Mouse (Mus musculus) thymus, postnatal 0 days (tissue): ENCODE data around the gene Mrfap1. TPM values are rescaled to one million over a fixed set of nuclear protein-coding genes. Genes with fewer than 3 reads are reported as not detected.
A peak's percentile ranks its signal among the peaks of the same experiment; 100 is the strongest.

Experiments used
- DNase-seq: peaks from one replicate; pipeline ENCODE4 v3.0.0-alpha.2; 2015; ENCODE audit warnings: low spot score
- polyA plus RNA-seq: library from polyadenylated mRNA; unstranded; fragments of >200 nt; fragmentation: Nextera tagmentation; extraction: Ambion mirVana; gene quantifications from 2 replicates; pipeline ENCODE4 v1.2.1, GENCODE M21; 2015

Gene Mrfap1
- 322 and 329 TPM in 2 replicates for polyA plus RNA-seq

- DNase-seq = peak; percentile 97
Measured at GRCm38 (mm10) chr5:36796296-36797014, at the start of gene Mrfap1. TSS of gene Mrfap1 (minus strand) at chr5:36796772.

DNA sequence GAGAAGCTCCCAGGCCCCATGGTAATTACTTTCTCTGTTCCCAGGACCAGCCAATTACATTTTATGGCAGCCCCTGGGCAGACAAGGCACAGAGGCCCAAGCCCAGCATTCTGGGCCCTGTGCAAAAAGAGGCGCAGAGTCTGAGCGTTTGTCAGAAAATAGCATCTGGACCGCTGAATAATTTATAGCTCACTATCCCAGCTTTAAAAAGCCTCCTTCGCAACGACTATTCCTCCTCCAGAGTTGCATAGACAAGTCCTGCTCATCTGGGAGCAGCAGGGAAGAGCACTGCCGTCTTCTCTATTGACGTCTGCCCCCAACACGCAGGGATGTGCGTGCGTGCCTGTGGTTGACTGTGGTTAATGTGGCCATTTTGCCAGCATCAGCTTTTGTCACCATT is 47.9 kb upstream of the Mrfap1 start:
- DNase-seq = no peak

DNA sequence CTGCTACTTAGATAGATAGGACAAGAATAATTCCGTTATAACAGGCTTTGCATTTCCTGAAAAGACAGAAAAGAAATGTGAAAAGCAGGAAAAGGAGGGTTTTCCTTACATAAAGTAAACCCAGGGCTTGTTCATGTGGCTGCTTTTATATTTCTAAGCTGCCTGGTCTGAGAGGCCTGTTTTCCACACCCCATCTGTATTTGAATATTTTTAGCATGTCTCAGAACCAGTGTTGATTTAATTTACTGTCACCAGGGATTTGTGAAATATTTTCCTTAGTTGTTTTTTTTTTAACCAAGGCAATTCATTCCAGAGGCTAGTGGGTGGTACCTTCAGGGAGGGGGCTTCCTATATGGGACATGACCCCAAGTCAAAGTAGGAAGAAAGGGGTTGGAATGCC is 45.1 kb upstream of the Mrfap1 start:
- DNase-seq = no peak

GRCm38 (mm10) chr5:36840092-36840491 is 43.5 kb upstream of the Mrfap1 start:
- DNase-seq = no peak

DNA sequence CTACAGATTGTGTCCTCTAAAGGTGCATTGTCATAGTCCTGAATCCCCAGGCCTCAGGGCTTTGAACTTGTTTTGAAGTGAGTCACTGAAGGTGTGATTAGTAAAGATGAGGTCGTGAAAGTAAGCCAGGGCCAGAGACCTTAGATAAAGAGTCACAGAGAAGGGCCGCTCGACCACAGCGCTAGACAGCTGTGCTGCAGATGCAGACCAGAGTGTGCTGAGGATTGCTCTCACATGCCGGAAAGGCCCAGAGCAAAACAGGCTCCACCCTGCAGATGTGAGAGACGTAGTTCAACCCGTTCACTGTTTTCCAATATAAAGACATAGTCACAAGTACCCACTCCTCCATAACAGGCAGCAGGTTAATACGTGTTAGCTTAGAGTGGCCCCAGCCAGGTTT is 43.0 kb upstream of the Mrfap1 start:
- no peak for DNase-seq

- no peak for DNase-seq
Measured at GRCm38 (mm10) chr5:36839032-36839431, 42.5 kb upstream of the Mrfap1 start.

DNA sequence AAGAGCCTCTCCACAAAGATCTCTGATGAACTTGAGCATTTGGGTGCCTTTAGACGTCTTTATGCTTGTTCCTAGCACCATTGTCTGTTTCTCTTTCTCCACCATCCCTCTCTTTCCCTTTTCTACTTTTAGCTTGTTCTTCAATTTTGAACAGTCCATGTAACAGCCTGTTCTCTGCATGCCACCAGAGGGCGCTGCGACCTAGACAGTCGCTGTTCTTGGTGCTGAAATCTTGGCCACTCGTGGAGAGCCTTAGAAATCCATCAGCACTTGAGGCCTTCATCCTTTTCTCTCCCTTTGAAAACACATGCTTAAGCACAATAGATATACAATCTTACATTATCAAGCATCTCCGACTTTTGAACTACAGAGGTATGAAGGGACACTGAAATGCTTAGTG is 39.4 kb upstream of the Mrfap1 start:
- DNase-seq = peak; percentile 74

DNA sequence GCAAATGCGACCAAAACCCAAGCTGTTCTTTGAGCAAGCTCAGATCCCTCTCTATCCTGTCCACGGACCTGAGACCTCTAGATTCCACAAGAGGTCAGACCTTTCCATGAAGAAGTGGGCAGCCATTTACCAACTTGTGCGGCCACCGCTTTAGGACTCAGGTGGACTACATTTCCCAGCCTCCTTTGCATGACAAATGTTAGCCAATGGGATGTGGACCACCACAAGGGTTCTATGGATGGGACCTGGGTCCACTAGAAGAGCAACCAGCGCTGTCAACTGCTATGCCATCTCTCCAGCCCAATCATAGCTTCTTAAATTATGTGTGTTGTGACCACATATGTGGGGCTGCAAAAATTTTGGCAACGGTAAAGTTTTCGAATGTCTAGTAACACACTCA is 34.7 kb upstream of the Mrfap1 start:
- no peak for DNase-seq

- peak; percentile 89 for DNase-seq
Measured at GRCm38 (mm10) chr5:36829913-36830879, 33.6 kb upstream of the Mrfap1 start, which contains the start of gene Man2b2. TSS of gene Man2b2 (minus strand) at chr5:36830653.

- DNase-seq = no peak
Measured at GRCm38 (mm10) chr5:36829098-36829497, 32.5 kb upstream of the Mrfap1 start.

DNA sequence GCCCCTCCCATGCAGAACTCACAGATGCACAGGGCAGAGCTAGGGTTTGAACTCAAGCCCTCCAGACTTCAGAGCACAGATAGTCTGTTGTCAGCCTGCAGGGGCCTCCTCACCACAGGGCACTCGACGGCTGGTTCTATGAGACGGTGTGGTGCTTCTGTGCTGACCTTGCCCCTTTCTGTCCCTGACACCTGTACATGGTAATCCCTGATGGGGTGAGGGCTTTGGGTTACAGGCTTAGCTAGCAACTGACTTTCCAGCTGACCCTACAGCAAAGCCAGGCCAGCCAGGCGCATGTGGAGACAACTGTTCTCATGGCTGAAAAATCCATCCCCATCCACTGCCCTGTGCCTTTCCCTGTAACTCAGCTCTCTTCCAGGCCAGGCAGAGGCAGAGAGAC is 26.3 kb upstream of the Mrfap1 start:
- DNase-seq = no peak

DNA sequence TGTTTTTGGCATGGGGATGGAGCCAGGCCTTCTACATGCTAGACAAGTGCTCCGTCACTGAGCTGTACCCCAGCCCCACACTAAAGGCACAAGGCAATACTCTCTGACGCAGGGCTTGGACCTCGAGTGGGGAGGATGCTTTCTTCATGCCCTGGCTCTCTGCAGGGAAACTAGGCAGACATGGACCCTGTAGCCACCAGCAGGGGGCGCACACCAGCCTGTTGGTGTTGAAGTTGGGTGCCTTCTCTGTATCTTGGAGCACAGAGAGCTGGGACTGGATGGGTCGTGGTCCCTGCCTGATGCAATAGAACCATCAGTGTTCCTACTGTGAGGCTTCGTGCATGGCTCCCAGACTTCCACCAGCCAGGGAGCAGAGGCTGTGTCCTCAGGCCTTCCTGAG is 23.6 kb upstream of the Mrfap1 start:
- peak; percentile 58 for DNase-seq

DNA sequence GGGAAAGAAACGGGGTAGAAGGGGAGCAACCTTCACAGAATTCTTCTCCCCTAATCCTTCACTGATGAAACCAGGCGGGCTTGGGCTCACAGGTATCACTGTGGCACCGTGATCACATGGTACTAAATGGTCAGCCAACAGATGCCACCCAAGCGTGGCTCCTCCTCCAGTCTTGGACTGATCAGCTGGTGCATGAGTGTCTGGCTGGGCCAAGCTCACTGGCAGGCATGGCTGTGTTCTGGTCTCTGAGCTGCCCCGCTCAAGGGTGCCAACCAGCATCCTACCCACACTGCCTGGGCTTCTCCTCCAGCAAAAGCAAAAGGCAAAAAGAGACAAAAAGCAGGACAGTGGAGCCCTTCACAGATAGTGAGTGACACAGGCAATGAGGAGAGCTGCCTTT is 23.2 kb upstream of the Mrfap1 start:
- DNase-seq = no peak

GRCm38 (mm10) chr5:36817738-36818137 is 21.2 kb upstream of the Mrfap1 start:
- DNase-seq = no peak

DNA sequence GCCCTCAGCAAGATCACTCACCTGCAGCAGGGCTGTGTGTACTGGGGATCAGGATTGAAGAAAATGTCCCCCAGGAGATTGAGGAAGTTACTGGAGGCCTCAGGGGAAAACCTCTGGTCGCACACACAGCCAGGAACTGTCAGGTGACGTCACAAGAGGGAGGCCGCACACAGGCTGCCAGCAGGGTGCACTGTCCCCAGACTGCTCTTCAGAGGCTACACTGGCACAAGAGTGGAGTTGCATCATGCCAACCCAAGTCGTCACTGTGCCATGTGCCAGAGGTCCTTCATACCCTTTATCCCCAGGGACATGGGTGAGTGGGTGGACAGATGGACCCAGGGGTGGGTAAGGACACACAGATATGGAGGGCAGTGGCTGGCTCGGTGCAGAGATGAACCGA is 18.0 kb upstream of the Mrfap1 start:
- no peak for DNase-seq

DNA sequence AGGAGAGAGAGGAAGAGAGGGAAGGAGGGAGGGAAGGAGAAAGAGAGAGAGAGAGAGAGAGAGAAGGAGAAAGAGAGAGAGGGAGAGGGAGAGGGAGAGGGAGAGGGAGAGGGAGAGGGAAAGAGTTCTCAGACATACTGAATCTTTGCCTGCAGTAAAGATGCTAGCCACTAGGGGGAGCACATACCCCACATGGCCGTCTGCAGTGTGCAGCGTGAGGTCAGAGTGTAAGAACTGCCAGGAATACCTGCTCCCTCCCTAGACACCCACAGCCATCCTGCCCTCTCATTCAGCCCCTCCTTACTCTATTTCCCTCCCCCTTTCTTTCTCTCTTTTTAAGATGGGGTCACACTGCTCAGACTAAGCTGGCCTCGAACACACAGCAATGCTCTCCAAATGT is 14.8 kb upstream of the Mrfap1 start:
- DNase-seq = peak; percentile 59

DNA sequence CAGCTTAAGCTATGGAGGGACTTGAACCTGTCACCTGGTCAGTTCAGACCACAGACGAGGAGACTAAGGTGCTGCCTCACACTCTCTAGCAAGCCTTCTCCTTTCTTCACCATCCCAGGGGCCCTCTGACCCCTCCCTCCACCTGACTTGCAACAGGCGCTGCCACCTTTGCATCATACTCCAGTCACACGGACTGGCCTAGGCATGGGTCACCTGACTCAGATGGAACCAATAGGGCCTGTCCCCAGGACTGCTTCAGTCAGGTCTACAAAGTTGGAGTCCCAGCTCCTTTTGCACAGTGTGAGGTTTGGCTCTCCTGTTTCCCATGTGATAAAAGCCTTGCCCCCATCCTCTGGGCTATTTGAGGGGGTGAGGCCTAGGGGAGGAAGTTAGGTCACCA is 14.1 kb upstream of the Mrfap1 start:
- no peak for DNase-seq

DNA sequence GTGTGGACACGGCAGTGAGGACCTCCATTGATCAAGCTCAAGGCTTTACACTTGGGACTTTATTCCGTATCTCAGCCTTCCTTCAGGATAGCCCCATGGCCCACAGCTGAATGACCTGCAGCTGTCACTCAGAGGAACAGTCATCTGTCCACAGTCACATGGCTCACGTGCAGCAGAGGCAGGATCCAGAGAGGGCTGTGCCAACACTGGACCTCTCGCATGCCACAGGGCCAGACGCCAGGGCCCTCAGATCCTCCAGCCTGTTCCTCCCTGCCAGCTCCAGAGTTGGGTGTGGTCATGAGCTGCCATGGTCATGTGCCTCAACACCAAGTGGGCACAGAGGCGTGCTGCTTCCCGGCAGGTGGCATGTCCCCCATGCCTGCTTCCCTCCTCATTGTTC is 12.6 kb upstream of the Mrfap1 start:
- DNase-seq = no peak

DNA sequence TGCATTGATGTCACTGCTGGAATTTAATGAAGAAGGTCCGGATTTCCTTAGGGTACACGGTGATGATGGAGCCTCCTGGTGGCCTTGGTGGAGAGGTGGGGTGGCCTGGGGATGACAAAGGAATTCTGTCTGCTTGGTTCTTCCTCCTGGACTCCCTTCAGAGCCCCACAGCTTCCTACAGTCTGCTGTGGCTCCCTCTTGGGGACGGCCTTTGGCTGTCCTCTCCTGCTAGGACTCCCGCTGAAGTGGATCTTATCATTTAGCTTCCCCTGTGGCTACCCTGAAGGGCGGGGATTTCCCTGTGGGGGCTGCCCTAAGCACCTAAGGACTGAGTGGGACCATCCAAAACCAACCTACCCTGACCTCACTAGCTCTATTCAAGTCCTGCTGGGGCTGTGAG is 10.5 kb upstream of the Mrfap1 start:
- DNase-seq = no peak

- DNase-seq = peak; percentile 11
Measured at GRCm38 (mm10) chr5:36797291-36797690, 719 bp upstream of the Mrfap1 start.

DNA sequence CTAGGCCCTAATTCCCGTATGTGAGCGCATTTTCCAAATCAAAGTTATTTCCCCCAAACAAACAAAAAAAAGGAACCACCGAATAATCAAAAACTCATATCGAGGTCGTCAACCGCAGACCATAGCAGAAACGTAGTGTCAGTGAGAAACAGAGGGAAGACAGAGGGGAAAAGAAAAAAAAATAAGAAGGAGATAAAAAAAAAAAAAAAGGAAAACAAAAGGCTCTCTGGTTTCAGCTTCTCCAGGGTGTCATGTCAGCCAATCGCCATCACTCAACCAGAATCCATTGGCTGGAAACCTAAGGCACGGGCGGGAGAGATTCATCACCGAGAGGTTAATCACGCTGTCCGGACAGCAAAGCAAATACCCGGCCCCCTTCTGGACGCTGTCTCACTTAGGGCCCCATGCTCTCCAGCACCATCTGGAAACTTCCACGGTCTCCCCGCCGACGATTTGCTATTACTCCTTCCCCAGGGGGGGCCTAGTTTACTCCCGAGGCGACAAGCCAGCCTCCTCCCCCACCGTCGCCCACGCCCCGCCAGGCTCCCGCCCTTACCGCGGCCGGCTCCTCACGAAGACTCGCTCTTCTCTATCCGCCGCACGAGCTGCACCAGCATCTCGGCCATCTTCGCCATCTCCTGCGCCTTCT is 801 bp downstream of the Mrfap1 start:
- DNase-seq = peak; percentile 47

DNA sequence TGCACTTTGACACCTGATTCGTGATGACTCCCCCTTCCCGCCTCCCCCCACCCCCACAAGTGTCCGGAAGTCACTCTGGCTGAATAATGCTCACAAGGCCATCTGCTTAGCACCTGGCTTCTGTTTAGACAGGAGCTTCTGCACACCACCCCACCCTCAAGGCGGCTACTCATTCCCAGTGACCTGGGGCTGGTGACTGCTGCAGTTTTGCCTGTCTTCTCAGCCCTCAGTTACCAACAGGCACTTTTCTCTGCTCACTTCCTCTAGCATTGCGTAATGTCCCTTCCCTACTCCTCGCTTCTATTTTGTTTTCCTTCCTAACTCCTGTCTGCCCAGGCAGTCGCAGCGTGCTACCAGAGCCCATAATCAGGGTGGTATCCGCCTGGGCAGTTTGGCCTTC is 4.7 kb downstream of the Mrfap1 start:
- no peak for DNase-seq
